In the genomic region with DNA sequence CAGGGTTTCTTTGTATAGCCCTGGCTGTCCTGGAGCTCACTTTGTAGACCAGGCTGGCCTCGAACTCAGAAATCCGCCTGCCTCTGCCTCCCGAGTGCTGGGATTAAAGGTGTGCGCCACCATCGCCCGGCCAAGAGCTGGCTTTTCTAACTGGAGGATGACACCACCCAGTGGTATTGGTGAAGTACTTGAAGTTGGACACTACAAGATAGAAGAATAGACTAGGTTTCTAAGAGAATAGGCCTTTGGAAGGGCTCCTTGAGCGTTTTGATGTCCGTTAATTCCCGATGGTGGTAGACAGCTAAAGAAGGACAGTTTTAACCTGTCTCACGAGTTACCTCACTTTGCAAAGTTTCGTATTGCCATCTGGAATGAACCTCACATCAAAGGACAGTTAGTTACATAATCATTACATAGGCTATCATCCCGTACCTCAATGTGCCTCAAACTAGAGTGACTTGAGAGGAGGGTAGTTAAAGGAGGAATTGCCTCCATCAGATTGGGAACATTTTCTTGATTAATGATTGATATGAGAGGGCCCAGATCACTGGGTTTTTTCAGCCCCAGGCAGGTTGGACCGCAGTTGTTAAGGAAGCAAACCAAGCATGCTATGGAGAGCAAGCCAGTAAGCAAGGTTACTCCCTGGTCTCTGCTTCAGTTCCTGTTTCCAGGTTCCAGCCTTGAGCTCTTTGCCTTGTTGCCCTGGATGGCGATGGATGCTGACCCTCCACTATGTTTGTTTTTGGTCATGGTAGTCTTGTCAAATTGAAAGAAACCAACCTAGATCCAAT, we compare ENCODE assay signal across 8 mouse cellular contexts. TPM values are rescaled to one million over a fixed set of nuclear protein-coding genes. Genes with fewer than 3 reads are reported as not detected.
A peak's percentile ranks its signal among the peaks of the same experiment; 100 is the strongest.
DNase-seq lines count a peak whose midpoint lies in the region; ATAC-seq and TF ChIP-seq lines count a peak whose summit lies in the region.

No protein-coding gene starts in this region.

- peak overlapping the region; percentile 59 for H3K4me3 ChIP-seq in cortical plate, adult 2 months (ENCODE audit: insufficient read depth, low read length)
- peak overlapping the region; percentile 62 for H3K4me3 ChIP-seq in limb, embryonic 11.5 days (ENCODE audit: low read depth, low read length)
- peak overlapping the region; percentile 77 for H3K4me3 ChIP-seq in midbrain, embryonic 11.5 days (ENCODE audit: low read depth, low read length)
- peak overlapping the region; percentile 85 for H3K4me3 ChIP-seq in stomach, embryonic 16.5 days (replicated peaks; ENCODE audit: low read length)

- ATAC-seq in limb, embryonic 11.5 days (ENCODE audit: insufficient number of reproducible peaks, low FRiP score, low TSS enrichment, low read depth): no peak
- ATAC-seq in midbrain, embryonic 11.5 days (ENCODE audit: low FRiP score): no peak; the same call in 1 of the 2 replicates
- ATAC-seq in stomach, embryonic 16.5 days (ENCODE audit: insufficient read depth, low FRiP score): no peak

- no peaks in the 10 kb centered on the region for H3K36me3 ChIP-seq in limb, embryonic 11.5 days (ENCODE audit: control insufficient read depth, insufficient read depth, low read length)
- H3K36me3 ChIP-seq in midbrain, embryonic 11.5 days (ENCODE audit: control insufficient read depth, insufficient read depth, low read length): no peaks in the 10 kb centered on the region
- no peaks in the 10 kb centered on the region for H3K36me3 ChIP-seq in stomach, embryonic 16.5 days (ENCODE audit: control insufficient read depth, insufficient read depth, low read length)

- H3K9me3 ChIP-seq in limb, embryonic 11.5 days (ENCODE audit: control insufficient read depth, low read length): no peaks in the 10 kb centered on the region
- H3K9me3 ChIP-seq in midbrain, embryonic 11.5 days (ENCODE audit: control insufficient read depth, low read length): no peaks in the 10 kb centered on the region
- no peaks in the 10 kb centered on the region for H3K9me3 ChIP-seq in stomach, embryonic 16.5 days (replicated peaks; ENCODE audit: control insufficient read depth, low read length)

- H3K4me2 ChIP-seq in limb, embryonic 11.5 days (ENCODE audit: low read depth, severe bottlenecking): peak overlapping the region; percentile 60
- H3K4me2 ChIP-seq in midbrain, embryonic 11.5 days: peak overlapping the region; percentile 68
- H3K4me2 ChIP-seq in stomach, embryonic 16.5 days (ENCODE audit: low read depth, low read length): peak overlapping the region; percentile 59

- TF ChIP-seq POLR2A in cortical plate, adult 2 months (IDR thresholded peaks at IDR 0.05; ENCODE audit: extremely low read depth, insufficient read depth, low read length): no peak

- peaks cover 2% of the 10 kb centered on the region; the same call in 1 of the 2 replicates for H3K4me1 ChIP-seq in cortical plate, adult 2 months (ENCODE audit: control insufficient read depth, insufficient read depth, low read length)
- no peaks in the 10 kb centered on the region for H3K4me1 ChIP-seq in limb, embryonic 11.5 days (ENCODE audit: control insufficient read depth, insufficient read depth, low read length)
- no peaks in the 10 kb centered on the region for H3K4me1 ChIP-seq in midbrain, embryonic 11.5 days (ENCODE audit: control insufficient read depth, insufficient read depth, low read length)
- H3K4me1 ChIP-seq in stomach, embryonic 16.5 days (ENCODE audit: control insufficient read depth, insufficient read depth, low read length): peaks cover 14% of the 10 kb centered on the region

- no peak overlapping the region for H3K27ac ChIP-seq in cortical plate, adult 2 months (ENCODE audit: insufficient read depth, low read length)
- H3K27ac ChIP-seq in limb, embryonic 11.5 days (replicated peaks; ENCODE audit: low read depth, low read length): no peak overlapping the region
- H3K27ac ChIP-seq in midbrain, embryonic 11.5 days (ENCODE audit: low read depth, low read length): no peak overlapping the region
- no peak overlapping the region for H3K27ac ChIP-seq in stomach, embryonic 16.5 days (ENCODE audit: low read length)

- no peaks in the 10 kb centered on the region for H3K27me3 ChIP-seq in limb, embryonic 11.5 days (ENCODE audit: control insufficient read depth, insufficient read depth, low read length)
- H3K27me3 ChIP-seq in midbrain, embryonic 11.5 days (ENCODE audit: control insufficient read depth, insufficient read depth, low read length): no peaks in the 10 kb centered on the region
- H3K27me3 ChIP-seq in stomach, embryonic 16.5 days (ENCODE audit: control insufficient read depth, insufficient read depth, low read length): no peaks in the 10 kb centered on the region

- intact Hi-C loops in heart, postnatal 10 days (cut with DNase I): no loop called here

- TF ChIP-seq CTCF in cortical plate, adult 2 months (IDR thresholded peaks at IDR 0.05; ENCODE audit: extremely low read depth, insufficient read depth, low read length): no peak

- peak; percentile 14 for DNase-seq in urinary bladder, postnatal 14 days (ENCODE audit: low spot score)
- no peak for DNase-seq in urinary bladder, adult 18-20 months (ENCODE audit: low spot score in 2 of 2)
- peak; percentile 11 to 35 for DNase-seq in heart, postnatal 10 days
- DNase-seq in limb, embryonic 11.5 days (ENCODE audit: low spot score): peak; percentile 34
- no peak for DNase-seq in midbrain, embryonic 11.5 days (ENCODE audit: low spot score, missing footprints)
- DNase-seq in left cerebral cortex, adult 18-20 months (ENCODE audit: low spot score in 2 of 2): no peak

- WGBS in limb, embryonic 11.5 days: 77% methylated on average over 14 of the region's 14 CpGs
- 82% methylated on average over 14 of the region's 14 CpGs for WGBS in midbrain, embryonic 11.5 days
- WGBS in stomach, embryonic 16.5 days: 57% methylated on average over 14 of the region's 14 CpGs

- peak overlapping the region; percentile 94; the same call in 1 of the 2 replicates for H3K9ac ChIP-seq in limb, embryonic 11.5 days (ENCODE audit: low read length)
- peak overlapping the region; percentile 88 for H3K9ac ChIP-seq in midbrain, embryonic 11.5 days (ENCODE audit: low read length)
- peak overlapping the region; percentile 89 for H3K9ac ChIP-seq in stomach, embryonic 16.5 days (ENCODE audit: low read length)

RNA-seq across cellular contexts. Expression of gene Mipol1, which starts 1.1 kb away (rescaled TPM):
- 4.2 and 4.5 TPM in 2 replicates for polyA plus RNA-seq in cortical plate, adult 2 months (2012; rRNA removed)
- total RNA-seq in heart, postnatal 10 days (2021): 1 to 10 TPM; 6.5 to 7.6 TPM
- polyA plus RNA-seq in limb, embryonic 11.5 days (2014; fragmentation: Nextera tagmentation; extraction: Ambion mirVana): 9.1 and 9.7 TPM in 2 replicates
- 7.6 and 9.5 TPM in 2 replicates for polyA plus RNA-seq in midbrain, embryonic 11.5 days (2014; fragmentation: Nextera tagmentation; extraction: Ambion mirVana)
- polyA plus RNA-seq in stomach, embryonic 16.5 days (2015; fragmentation: Nextera tagmentation; extraction: Ambion mirVana): 10.1 and 11.1 TPM in 2 replicates
- total RNA-seq in left cerebral cortex, adult 18-20 months (2021): 1 to 10 TPM; 5.2 to 7.0 TPM

RNA-seq across cellular contexts. Expression of gene Prps1l3, which starts 1.1 kb away (rescaled TPM):
- 7.6 and 9.4 TPM in 2 replicates for polyA plus RNA-seq in cortical plate, adult 2 months (2012; rRNA removed)
- 10 to 100 TPM; 17.8 to 22.8 TPM for total RNA-seq in heart, postnatal 10 days (2021)
- 91.6 and 93.8 TPM in 2 replicates for polyA plus RNA-seq in limb, embryonic 11.5 days (2014; fragmentation: Nextera tagmentation; extraction: Ambion mirVana)
- polyA plus RNA-seq in midbrain, embryonic 11.5 days (2014; fragmentation: Nextera tagmentation; extraction: Ambion mirVana): 78.1 and 86.4 TPM in 2 replicates
- 58.1 and 68.0 TPM in 2 replicates for polyA plus RNA-seq in stomach, embryonic 16.5 days (2015; fragmentation: Nextera tagmentation; extraction: Ambion mirVana)
- total RNA-seq in left cerebral cortex, adult 18-20 months (2021): 10 to 100 TPM; 15.9 to 16.5 TPM

RNA-seq across cellular contexts. Expression of gene Slc25a21, which starts 34.0 kb away (rescaled TPM):
- 0.47 and 0.77 TPM in 2 replicates for polyA plus RNA-seq in cortical plate, adult 2 months (2012; rRNA removed)
- under 1 TPM; 0.12 TPM for total RNA-seq in heart, postnatal 10 days (2021)
- polyA plus RNA-seq in limb, embryonic 11.5 days (2014; fragmentation: Nextera tagmentation; extraction: Ambion mirVana): 1.3 and 2.0 TPM in 2 replicates
- polyA plus RNA-seq in midbrain, embryonic 11.5 days (2014; fragmentation: Nextera tagmentation; extraction: Ambion mirVana): 2.3 and 2.5 TPM in 2 replicates
- polyA plus RNA-seq in stomach, embryonic 16.5 days (2015; fragmentation: Nextera tagmentation; extraction: Ambion mirVana): 2.5 and 3.3 TPM in 2 replicates
- under 1 TPM; 0.89 to 0.95 TPM for total RNA-seq in left cerebral cortex, adult 18-20 months (2021)

Comparison
In these comparisons a context has a peak if more than half of its experiments do, and no peak if none do; other contexts are left out.
1. DNase-seq: peak in urinary bladder, postnatal 14 days (single experiment), heart, postnatal 10 days (2 of 2) and limb, embryonic 11.5 days (single experiment); none in urinary bladder, adult 18-20 months (0 of 2), midbrain, embryonic 11.5 days (single experiment) and left cerebral cortex, adult 18-20 months (0 of 2).
2. Peak in every context shown above with its lines, with median percentiles within 50 percentile points of each other: H3K4me3 ChIP-seq, H3K4me2 ChIP-seq and H3K9ac ChIP-seq.